Mouse (Mus musculus) testis, postnatal 14 days (tissue): ENCODE measurements around the gene Tmem160.

Experiments
- DNase-seq: peaks from one replicate; pipeline ENCODE4 v3.0.0; 2021; ENCODE audit warnings: low spot score

The Tmem160 gene

GRCm38 (mm10) chr7:16491759-16492158 lies 39.2 kb downstream of the Tmem160 start:
- DNase-seq = peak; percentile 31

GRCm38 (mm10) chr7:16492211-16492610 lies 39.6 kb downstream of the Tmem160 start:
- no peak for DNase-seq

- DNase-seq = no peak
These were observed 40.8 kb downstream of the Tmem160 start for GRCm38 (mm10) chr7:16493361-16493760.

- no peak for DNase-seq
These were observed 43.7 kb downstream of the Tmem160 start for GRCm38 (mm10) chr7:16496260-16496659.

GRCm38 (mm10) chr7:16499671-16500104 lies 47.1 kb downstream of the Tmem160 start:
- DNase-seq = no peak

GRCm38 (mm10) chr7:16501571-16501970 lies 49.0 kb downstream of the Tmem160 start:
- no peak for DNase-seq

- DNase-seq = no peak
These were observed 52.1 kb downstream of the Tmem160 start for GRCm38 (mm10) chr7:16504573-16505225.
